Mouse (Mus musculus) left cerebral cortex, postnatal 14 days (tissue): Measurements from ENCODE around the gene Atp5g1. TPM values are rescaled to one million over a fixed set of nuclear protein-coding genes. Genes with fewer than 3 reads are reported as not detected.

Source experiments
- DNase-seq, 2 experiments: peaks; one replicate each; pipeline ENCODE4 v3.0.0; 2021 to 2022; ENCODE audit warnings: low spot score in 2 of 2, mixed read lengths in 1 of 2
- intact Hi-C: fragments of 180-260 bp; cut with DNase I; formaldehyde crosslinking; loops from one replicate; pipeline ENCODE4 v1.15.1; 2025
- total RNA-seq, 2 experiments: library from RNA; stranded (reverse); gene quantifications; 2 replicates each; pipeline ENCODE4 v1.2.3; 2021

Atp5g1 gene
- total RNA-seq, 2 experiments from 2014 or later: 590 to 620 TPM

DNA sequence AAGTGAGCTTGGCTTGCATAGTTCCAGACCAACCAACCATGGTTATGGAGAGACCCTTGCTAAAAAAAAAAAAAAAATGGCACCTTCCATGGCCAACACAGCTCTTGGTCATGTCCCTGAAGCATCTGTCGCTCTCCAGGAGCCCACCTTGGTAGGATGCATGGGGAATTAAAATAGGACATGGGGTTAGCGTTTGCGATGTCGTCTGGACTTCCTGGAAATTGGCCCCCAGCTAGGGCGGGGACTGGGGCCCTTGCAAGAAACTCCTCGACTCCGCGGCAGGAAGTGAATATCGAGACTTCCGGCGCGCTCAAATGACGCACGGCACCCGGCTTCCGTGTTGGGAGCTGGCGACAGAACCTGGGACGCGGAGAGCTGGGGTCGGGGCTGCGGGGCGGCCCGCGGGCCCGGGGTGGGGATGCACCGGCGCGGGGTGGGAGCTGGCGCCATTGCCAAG, 40.8 kb downstream of the Atp5g1 start, which contains the start of gene Snf8:
Gene Snf8, plus strand, starts transcription at position 290 of the 457 bp plus-strand sequence.
- intact Hi-C loops: no loop called here
- peak; percentile 93 to 97 for DNase-seq

DNA sequence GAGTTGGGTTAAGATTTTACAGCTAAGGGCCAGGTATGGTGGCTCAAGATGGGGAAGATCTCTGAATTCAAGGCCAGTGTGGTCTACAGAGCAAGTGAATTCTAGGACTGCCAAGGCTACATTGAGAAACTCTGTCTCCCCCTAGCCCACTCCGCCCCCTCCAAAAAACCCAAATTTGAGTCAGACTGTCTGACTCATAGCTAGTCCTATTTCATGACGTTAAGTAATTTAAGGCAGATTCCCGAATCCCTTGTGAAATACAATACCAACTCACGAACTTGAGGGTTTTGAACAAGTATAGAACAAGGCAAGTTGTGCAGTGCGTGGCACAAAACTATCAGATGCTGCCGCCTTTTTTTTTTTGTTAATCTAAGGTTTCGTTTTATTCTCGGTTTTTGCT, 41.4 kb downstream of the Atp5g1 start:
- no peak for DNase-seq
- intact Hi-C loops: no loop called here

DNA sequence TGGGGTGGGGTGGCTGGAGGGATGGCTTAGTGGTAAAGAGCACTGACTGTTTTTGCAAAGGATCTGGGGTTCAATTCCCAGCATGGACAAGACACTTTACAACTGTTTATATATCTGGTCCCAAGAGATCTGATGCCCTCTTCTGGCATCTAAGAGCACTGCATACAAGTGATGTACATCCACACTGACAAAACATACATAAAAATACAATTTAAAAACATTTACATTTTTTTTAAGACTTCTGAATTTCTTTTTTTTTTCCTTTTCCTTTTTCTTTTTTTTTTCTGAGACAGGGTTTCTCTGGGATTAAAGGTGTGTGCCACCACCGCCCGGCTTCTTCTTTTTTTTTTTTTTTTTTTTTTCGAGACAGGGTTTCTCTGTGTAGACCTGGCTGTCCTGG, 42.2 kb downstream of the Atp5g1 start:
- intact Hi-C loops: no loop called here
- DNase-seq: no peak

DNA sequence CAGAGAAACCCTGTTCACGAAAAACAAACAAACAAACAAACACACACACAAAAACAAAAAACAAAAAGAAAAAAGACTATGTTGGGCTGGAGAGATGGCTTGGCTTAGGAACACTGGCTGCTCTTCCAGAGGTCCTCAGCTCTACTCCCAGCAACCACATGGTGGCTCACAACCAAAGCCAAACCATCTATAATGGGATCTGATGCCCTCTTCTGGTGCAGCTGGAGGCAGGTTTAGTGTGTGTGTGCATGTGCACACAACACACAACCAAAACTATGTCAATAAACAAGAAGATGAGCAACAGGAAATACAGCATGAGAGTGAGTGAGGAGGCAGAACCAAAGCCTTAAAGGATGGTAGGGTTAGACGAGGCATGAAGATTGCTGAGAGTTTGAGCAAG, 43.8 kb downstream of the Atp5g1 start:
- DNase-seq: no peak
- intact Hi-C loops: no loop called here

DNA sequence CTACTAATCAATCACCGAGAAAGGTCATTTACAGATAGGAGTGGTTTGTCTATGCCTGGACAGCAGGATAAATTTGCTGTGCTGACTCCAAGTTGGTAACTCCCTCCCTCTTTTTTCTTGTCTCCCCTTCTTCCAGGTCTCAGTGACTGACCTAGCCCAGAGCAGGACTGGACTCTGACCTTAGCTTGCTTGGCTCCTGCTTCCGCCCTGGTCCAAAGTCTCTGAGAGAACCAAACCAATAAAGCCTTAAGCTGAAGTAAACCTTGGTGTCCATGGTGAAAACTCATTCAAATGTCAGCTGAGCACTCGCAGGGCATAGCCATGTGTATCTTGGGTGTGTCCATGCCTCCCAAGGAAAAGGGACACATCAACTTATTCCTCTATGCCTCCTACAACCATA, 44.9 kb downstream of the Atp5g1 start:
- intact Hi-C loops: no loop called here

DNA sequence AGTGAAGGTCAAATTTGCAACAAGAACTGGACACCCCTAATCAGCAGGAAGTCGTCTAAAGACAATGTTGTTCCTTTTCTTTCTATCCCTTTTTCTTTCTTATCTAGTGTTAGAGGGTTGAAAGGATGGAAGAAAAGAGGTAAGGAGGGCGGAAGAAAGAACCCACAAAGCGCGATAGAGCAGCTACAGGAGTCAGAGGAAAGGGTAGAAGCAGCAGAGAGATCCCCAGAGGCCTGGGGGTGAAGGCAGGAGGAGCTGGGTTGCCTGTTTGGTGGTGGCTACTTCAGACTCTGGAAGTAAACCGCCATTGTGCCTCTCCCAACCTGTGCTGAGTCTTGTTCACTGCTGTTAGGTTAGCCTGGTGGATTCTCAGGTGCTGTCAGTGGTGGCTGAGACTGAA, 47.3 kb downstream of the Atp5g1 start:
- intact Hi-C loops: no loop called here
- DNase-seq: no peak

More for the DNA sequence above, 44.9 kb downstream of the Atp5g1 start:
- DNase-seq: no peak

DNA sequence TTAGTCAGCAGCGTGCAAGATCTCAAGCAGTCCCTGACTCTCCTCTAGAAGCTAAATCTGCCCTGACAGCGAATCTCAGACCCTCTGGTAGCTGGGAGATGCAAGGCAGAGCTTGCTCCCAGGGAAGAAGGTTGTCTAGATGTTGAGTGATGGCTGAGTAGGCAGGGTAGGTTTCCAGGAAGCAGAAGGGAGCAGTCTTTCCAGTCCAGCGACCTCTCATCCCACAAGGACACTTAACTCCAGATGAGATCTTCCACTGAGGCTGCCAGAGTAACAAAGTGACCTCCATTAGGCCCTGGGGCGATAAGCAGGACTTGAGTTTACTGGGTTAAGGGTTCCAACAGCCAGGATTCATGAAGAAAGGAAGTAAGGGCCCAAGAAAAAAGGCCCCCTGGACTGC, 54.8 kb downstream of the Atp5g1 start:
- no peak for DNase-seq
- intact Hi-C loops: no loop called here

Other genes starting within 250 kb of the Atp5g1 start
- gene Gngt2, start 238.5 kb downstream of the Atp5g1 start, total RNA-seq: 1 to 10 TPM; 2.5 to 3.2 TPM
- gene Abi3, start 233.2 kb downstream of the Atp5g1 start, total RNA-seq: 1 to 10 TPM; 4.8 to 6.3 TPM
- gene B4galnt2, start 160.8 kb downstream of the Atp5g1 start, total RNA-seq: not detected
- gene Igf2bp1, start 69.7 kb downstream of the Atp5g1 start, total RNA-seq: under 1 TPM; 0.17 to 0.31 TPM
- not detected for gene Gip, start 51.1 kb downstream of the Atp5g1 start, total RNA-seq
- 10 to 100 TPM; 87.6 to 90.0 TPM for gene Snf8, start 40.8 kb downstream of the Atp5g1 start, total RNA-seq
- gene Ube2z, start 10.3 kb downstream of the Atp5g1 start, total RNA-seq: 10 to 100 TPM; 54.0 to 56.1 TPM
- not detected for gene Calcoco2, start 36.3 kb upstream of the Atp5g1 start, total RNA-seq
- under 1 TPM; 0.18 to 0.27 TPM for gene Ttll6, start 58.1 kb upstream of the Atp5g1 start, total RNA-seq
- gene Hoxb13, start 118.6 kb upstream of the Atp5g1 start, total RNA-seq: not detected
- not detected for gene Hoxb9, start 195.8 kb upstream of the Atp5g1 start, total RNA-seq
- gene Hoxb8, start 206.2 kb upstream of the Atp5g1 start, total RNA-seq: not detected
- not detected for gene Hoxb7, start 211.0 kb upstream of the Atp5g1 start, total RNA-seq
- not detected for gene Hoxb6, start 216.8 kb upstream of the Atp5g1 start, total RNA-seq
- gene Hoxb5, start 227.7 kb upstream of the Atp5g1 start, total RNA-seq: not detected
- gene Hoxb4, start 242.6 kb upstream of the Atp5g1 start, total RNA-seq: not detected
- not detected for gene Hoxb3, start 247.7 kb upstream of the Atp5g1 start, total RNA-seq